Mouse (Mus musculus) MEL (cell line): ENCODE data around the gene Tnfsf11.

ENCODE experiments used
- EP300 ChIP-seq, 2 experiments: IDR thresholded peaks; 2 replicates each; pipeline ENCODE4 v1.6.1; 2011; ENCODE audit warnings: improper control_type of control experiment in 2 of 2, low read length in 2 of 2, low read depth in 1 of 2, mild to moderate bottlenecking in 1 of 2
- GABPA ChIP-seq: IDR thresholded peaks from 2 replicates; pipeline ENCODE4 v1.6.1; 2012; ENCODE audit warnings: low read depth, mild to moderate bottlenecking, inconsistent platforms, low read length, improper control_type of control experiment, moderate library complexity
- GATA1 ChIP-seq: IDR thresholded peaks from 2 replicates; pipeline ENCODE4 v1.6.1; 2011; ENCODE audit warnings: low read depth, low read length, improper control_type of control experiment
- MAZ ChIP-seq: IDR thresholded peaks from 2 replicates; pipeline ENCODE4 v1.6.1; 2012; ENCODE audit warnings: low read depth, mild to moderate bottlenecking, inconsistent platforms, low read length, improper control_type of control experiment
- NRF1 ChIP-seq: IDR thresholded peaks from 2 replicates; pipeline ENCODE4 v1.6.1; 2014; ENCODE audit warnings: low read depth, mild to moderate bottlenecking, inconsistent platforms, low read length, improper control_type of control experiment, moderate library complexity; ENCODE audit not compliant: poor library complexity, insufficient read depth, severe bottlenecking

DNA sequence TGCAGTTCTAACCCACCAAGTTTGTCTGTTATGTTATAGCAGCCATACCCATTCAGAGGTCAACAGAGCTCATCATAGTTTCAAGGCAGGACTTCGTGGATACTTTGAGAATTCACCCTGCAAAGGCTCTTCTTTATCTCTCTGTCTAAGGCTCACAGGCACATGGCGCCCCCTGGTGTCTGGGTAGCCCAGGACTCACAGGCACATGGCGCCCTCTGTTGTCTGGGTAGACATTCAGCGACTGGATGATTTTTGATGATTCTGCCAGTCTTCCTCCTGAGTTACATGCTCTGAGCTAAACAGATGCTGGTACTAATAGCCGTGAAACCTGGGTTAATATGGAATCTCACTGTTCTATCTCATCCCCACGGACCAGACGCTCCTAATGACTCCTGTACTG is 34.3 kb downstream of the Tnfsf11 start:
- no peak for TF ChIP-seq NRF1
- TF ChIP-seq MAZ: no peak
- TF ChIP-seq GATA1: no peak
- TF ChIP-seq GABPA: no peak
- TF ChIP-seq EP300 (IDR thresholded peaks at IDR 0.05; ENCODE audit: low read depth in 1 of 2, low read length in 2 of 2): no peak
